Mouse (Mus musculus) megakaryocyte, embryonic 14.5 days (primary cell): Measurements from ENCODE around the gene Wdr62. TPM values are rescaled to one million over a fixed set of nuclear protein-coding genes. Genes with fewer than 3 reads are reported as not detected.

Source experiments
- H3K27me3 ChIP-seq: replicated peaks from 2 replicates; pipeline ENCODE3; 2012; ENCODE audit warnings: inconsistent platforms
- H3K36me3 ChIP-seq: replicated peaks from 2 replicates; pipeline ENCODE3; 2012; ENCODE audit warnings: low read length, inconsistent platforms, mixed read lengths
- H3K4me1 ChIP-seq: 2 replicates; pipeline ENCODE4 v1.6.1; 2012; ENCODE audit warnings: inconsistent platforms
- H3K4me3 ChIP-seq: replicated peaks from 2 replicates; pipeline ENCODE3; 2012; ENCODE audit warnings: moderate library complexity, mild to moderate bottlenecking, inconsistent platforms
- H3K9me3 ChIP-seq: 2 replicates; pipeline ENCODE4 v1.6.1; 2012; ENCODE audit warnings: inconsistent platforms
- FLI1 ChIP-seq: IDR thresholded peaks from 2 replicates; pipeline ENCODE4 v1.6.1; 2012; ENCODE audit warnings: low read length, inconsistent platforms, mixed read lengths
- GATA1 ChIP-seq: IDR thresholded peaks from 3 replicates; pipeline ENCODE4 v1.6.1; 2012; ENCODE audit warnings: mixed read lengths, low read length, inconsistent platforms, borderline replicate concordance
- polyA plus RNA-seq: library from polyadenylated mRNA; stranded (reverse); fragments of >175 nt; gene quantifications from 2 replicates; pipeline ENCODE4 v1.2.3, GENCODE M21; 2012; ENCODE audit warnings: low replicate concordance; ENCODE audit not compliant: insufficient read depth

Wdr62 gene
- polyA plus RNA-seq, 1 experiment: 35.7 TPM

- TF ChIP-seq GATA1: no peak
- no peak for TF ChIP-seq FLI1
- Histone ChIP-seq H3K4me1 (peaks cover 42% of the 10 kb centered on the region), H3K4me3 (peak within 1 kb of the TSS; percentile 56), H3K27me3 (no peaks in the 10 kb centered on the region), H3K36me3 (no peaks in the 10 kb centered on the region), H3K9me3 (no peaks in the 10 kb centered on the region)
Observed at GRCm38 (mm10) chr7:30198481-30198971, 81.7 kb downstream of the Wdr62 start, which contains the start of gene Capns1. Gene Capns1 (minus strand): TSS chr7:30198811.

- H3K9me3 ChIP-seq: no peaks in the 10 kb centered on the region
- no peak overlapping the region for H3K4me3 ChIP-seq
- H3K27me3 ChIP-seq: no peaks in the 10 kb centered on the region
- TF ChIP-seq GATA1: no peak
- TF ChIP-seq FLI1: no peak
- peaks cover 51% of the 10 kb centered on the region for H3K4me1 ChIP-seq
- H3K36me3 ChIP-seq: peaks cover 8% of the 10 kb centered on the region
Observed at GRCm38 (mm10) chr7:30197592-30198129, 82.6 kb downstream of the Wdr62 start.

GRCm38 (mm10) chr7:30196171-30196570 is 84.0 kb downstream of the Wdr62 start:
- Histone ChIP-seq H3K36me3 (peaks cover 23% of the 10 kb centered on the region), H3K4me3 (peak overlapping the region; percentile 83), H3K27me3 (no peaks in the 10 kb centered on the region), H3K9me3 (no peaks in the 10 kb centered on the region), H3K4me1 (peaks cover 58% of the 10 kb centered on the region)
- TF ChIP-seq GATA1 (no peak), FLI1 (no peak)

GRCm38 (mm10) chr7:30195461-30195860 is 84.8 kb downstream of the Wdr62 start:
- TF ChIP-seq FLI1 (no peak), GATA1 (no peak)
- Histone ChIP-seq H3K27me3 (no peaks in the 10 kb centered on the region), H3K4me3 (peak overlapping the region; percentile 97), H3K9me3 (no peaks in the 10 kb centered on the region), H3K4me1 (peaks cover 58% of the 10 kb centered on the region), H3K36me3 (peaks cover 30% of the 10 kb centered on the region)

GRCm38 (mm10) chr7:30194884-30195283 is 85.3 kb downstream of the Wdr62 start:
- Histone ChIP-seq H3K4me3 (peak overlapping the region; percentile 97), H3K4me1 (peaks cover 58% of the 10 kb centered on the region), H3K36me3 (peaks cover 36% of the 10 kb centered on the region), H3K9me3 (no peaks in the 10 kb centered on the region), H3K27me3 (no peaks in the 10 kb centered on the region)
- TF ChIP-seq GATA1 (no peak), FLI1 (no peak)

- Histone ChIP-seq H3K4me3 (peak overlapping the region; percentile 97), H3K9me3 (no peaks in the 10 kb centered on the region), H3K4me1 (peaks cover 58% of the 10 kb centered on the region), H3K27me3 (no peaks in the 10 kb centered on the region), H3K36me3 (peaks cover 41% of the 10 kb centered on the region)
- no peak for TF ChIP-seq GATA1
- TF ChIP-seq FLI1: no peak
Observed at GRCm38 (mm10) chr7:30194101-30194831, 86.0 kb downstream of the Wdr62 start.

- TF ChIP-seq GATA1 (no peak), FLI1 (no peak)
- peaks cover 47% of the 10 kb centered on the region for H3K36me3 ChIP-seq
- H3K9me3 ChIP-seq: no peaks in the 10 kb centered on the region
- H3K4me3 ChIP-seq: peak overlapping the region; percentile 97
- H3K4me1 ChIP-seq: peaks cover 57% of the 10 kb centered on the region
- no peaks in the 10 kb centered on the region for H3K27me3 ChIP-seq
Observed at GRCm38 (mm10) chr7:30193581-30194100, 86.6 kb downstream of the Wdr62 start.

GRCm38 (mm10) chr7:30193013-30193412 is 87.2 kb downstream of the Wdr62 start:
- Histone ChIP-seq H3K4me1 (peaks cover 56% of the 10 kb centered on the region), H3K36me3 (peaks cover 54% of the 10 kb centered on the region), H3K27me3 (no peaks in the 10 kb centered on the region), H3K4me3 (peak overlapping the region; percentile 97), H3K9me3 (no peaks in the 10 kb centered on the region)
- no peak for TF ChIP-seq GATA1

- Histone ChIP-seq H3K4me3 (no peak overlapping the region), H3K36me3 (peaks cover 63% of the 10 kb centered on the region), H3K9me3 (no peaks in the 10 kb centered on the region), H3K4me1 (peaks cover 49% of the 10 kb centered on the region), H3K27me3 (no peaks in the 10 kb centered on the region)
- TF ChIP-seq GATA1 (no peak), FLI1 (no peak)
Observed at GRCm38 (mm10) chr7:30192088-30192487, 88.1 kb downstream of the Wdr62 start.

Other genes with a start within 250 kb of the Wdr62 start
- not detected in 2 replicates for gene Zfp14, start 229.0 kb downstream of the Wdr62 start, polyA plus RNA-seq
- 0.21 TPM in 1 of 2 replicates, not detected in the other for gene Zfp82, start 207.5 kb downstream of the Wdr62 start, polyA plus RNA-seq
- not detected in 2 replicates for gene Gm26920, start 190.0 kb downstream of the Wdr62 start, polyA plus RNA-seq
- gene Zfp566, start 189.9 kb downstream of the Wdr62 start, polyA plus RNA-seq: 0.37 TPM in 1 of 2 replicates, not detected in the other
- 0.26 TPM in 1 of 2 replicates, not detected in the other for gene Zfp260, start 185.6 kb downstream of the Wdr62 start, polyA plus RNA-seq
- gene Zfp382, start 158.5 kb downstream of the Wdr62 start, polyA plus RNA-seq: not detected in 2 replicates
- 2.6 TPM in 1 of 2 replicates, not detected in the other for gene Zfp146, start 110.7 kb downstream of the Wdr62 start, polyA plus RNA-seq
- 2.4 TPM in 1 of 2 replicates, not detected in the other for gene Cox7a1, start 96.3 kb downstream of the Wdr62 start, polyA plus RNA-seq
- 122 and 208 TPM in 2 replicates for gene Capns1, start 81.6 kb downstream of the Wdr62 start, polyA plus RNA-seq
- 13.7 and 67.3 TPM in 2 replicates for gene Polr2i, start 48.5 kb downstream of the Wdr62 start, polyA plus RNA-seq
- 21.7 and 73.2 TPM in 2 replicates for gene Tbcb, start 48.1 kb downstream of the Wdr62 start, polyA plus RNA-seq
- not detected in 2 replicates for gene Ovol3, start 44.7 kb downstream of the Wdr62 start, polyA plus RNA-seq
- not detected in 2 replicates for gene Thap8, start 325 bp downstream of the Wdr62 start, polyA plus RNA-seq
- gene Clip3, start 11.3 kb upstream of the Wdr62 start, polyA plus RNA-seq: 0.34 TPM in 1 of 2 replicates, not detected in the other
- gene Alkbh6, start 28.3 kb upstream of the Wdr62 start, polyA plus RNA-seq: 78.7 and 108 TPM in 2 replicates
- 2.6 TPM in 1 of 2 replicates, not detected in the other for gene Syne4, start 34.4 kb upstream of the Wdr62 start, polyA plus RNA-seq
- 0.25 TPM in 1 of 2 replicates, not detected in the other for gene E130208F15Rik, start 41.3 kb upstream of the Wdr62 start, polyA plus RNA-seq
- 9.8 and 13.7 TPM in 2 replicates for gene Sdhaf1, start 43.5 kb upstream of the Wdr62 start, polyA plus RNA-seq
- gene Lrfn3, start 82.4 kb upstream of the Wdr62 start, polyA plus RNA-seq: not detected in 2 replicates
- gene Tyrobp, start 133.3 kb upstream of the Wdr62 start, polyA plus RNA-seq: 20.9 and 273 TPM in 2 replicates
- 11.1 and 14.2 TPM in 2 replicates for gene Hcst, start 139.4 kb upstream of the Wdr62 start, polyA plus RNA-seq
- 8.3 and 10.0 TPM in 2 replicates for gene Nfkbid, start 141.3 kb upstream of the Wdr62 start, polyA plus RNA-seq
- 2.1 and 5.5 TPM in 2 replicates for gene Aplp1, start 165.1 kb upstream of the Wdr62 start, polyA plus RNA-seq
- not detected in 2 replicates for gene Kirrel2, start 177.3 kb upstream of the Wdr62 start, polyA plus RNA-seq
- not detected in 2 replicates for gene Nphs1, start 177.9 kb upstream of the Wdr62 start, polyA plus RNA-seq
- not detected in 2 replicates for gene Prodh2, start 213.2 kb upstream of the Wdr62 start, polyA plus RNA-seq